Mouse (Mus musculus): ENCODE results near the gene Mcts2. TPM values are rescaled to one million over a fixed set of nuclear protein-coding genes. Genes with fewer than 3 reads are reported as not detected.

Mcts2 gene
- polyA plus RNA-seq, 1 experiment from 2014 or later, result 39.4 TPM

- Histone ChIP-seq H3K36me3 (peaks cover 27% of the 10 kb centered on the region), H3K9me3 (no peaks in the 10 kb centered on the region), H3K27me3 (no peaks in the 10 kb centered on the region), H3K4me1 (replicated peaks) (peaks cover 36% of the 10 kb centered on the region), H3K4me2 (no peak overlapping the region), H3K9ac (no peak overlapping the region), H3K4me3 (no peak overlapping the region), H3K27ac (no peak overlapping the region)
- 91% methylated on average over 5 of the region's 5 CpGs for WGBS
- ATAC-seq (ENCODE audit: low FRiP score), result no peak
Measured at GRCm38 (mm10) chr2:152709066-152709465, 22.2 kb downstream of the Mcts2 start.

- Histone ChIP-seq H3K9me3 (no peaks in the 10 kb centered on the region), H3K36me3 (no peaks in the 10 kb centered on the region; the same call in 1 of the 2 replicates), H3K4me3 (no peak overlapping the region), H3K4me2 (no peak overlapping the region), H3K4me1 (replicated peaks) (peaks cover 24% of the 10 kb centered on the region), H3K27ac (peak overlapping the region; percentile 70), H3K27me3 (no peaks in the 10 kb centered on the region), H3K9ac (no peak overlapping the region)
- ATAC-seq (ENCODE audit: low FRiP score), result no peak
- WGBS, result 51% methylated on average over 6 of the region's 6 CpGs
Measured at GRCm38 (mm10) chr2:152716241-152716772, 29.5 kb downstream of the Mcts2 start.

GRCm38 (mm10) chr2:152717652-152718051 is 30.8 kb downstream of the Mcts2 start:
- Histone ChIP-seq H3K36me3 (no peaks in the 10 kb centered on the region; the same call in 1 of the 2 replicates), H3K9ac (0 out of 2 replicates have a peak overlapping the region, but pooled peaks have one; percentile 6), H3K4me2 (no peak overlapping the region), H3K27me3 (no peaks in the 10 kb centered on the region), H3K27ac (peak overlapping the region; percentile 70), H3K4me1 (replicated peaks) (peaks cover 24% of the 10 kb centered on the region), H3K9me3 (no peaks in the 10 kb centered on the region), H3K4me3 (no peak overlapping the region)
- WGBS, result 25% methylated on average over 11 of the region's 11 CpGs
- no peak for ATAC-seq (ENCODE audit: low FRiP score)

GRCm38 (mm10) chr2:152718076-152718475 is 31.2 kb downstream of the Mcts2 start:
- Histone ChIP-seq H3K4me3 (no peak overlapping the region), H3K36me3 (no peaks in the 10 kb centered on the region; the same call in 1 of the 2 replicates), H3K27me3 (no peaks in the 10 kb centered on the region), H3K4me1 (replicated peaks) (peaks cover 24% of the 10 kb centered on the region), H3K9me3 (no peaks in the 10 kb centered on the region), H3K27ac (peak overlapping the region; percentile 70), H3K9ac (0 out of 2 replicates have a peak overlapping the region, but pooled peaks have one; percentile 6), H3K4me2 (no peak overlapping the region)
- ATAC-seq (ENCODE audit: low FRiP score), result peak; percentile 88
- WGBS, result 17% methylated on average over 6 of the region's 6 CpGs

GRCm38 (mm10) chr2:152723651-152724331 is 37.0 kb downstream of the Mcts2 start:
- H3K27ac ChIP-seq, result peak overlapping the region; percentile 55; the same call in 1 of the 2 replicates
- H3K4me1 ChIP-seq (replicated peaks), result peaks cover 31% of the 10 kb centered on the region
- H3K36me3 ChIP-seq, result no peaks in the 10 kb centered on the region
- H3K4me2 ChIP-seq, result peak overlapping the region; percentile 54
- H3K9ac ChIP-seq, result peak overlapping the region; percentile 70
- peak overlapping the region; percentile 35 for H3K4me3 ChIP-seq
- ATAC-seq (ENCODE audit: low FRiP score), result peak; percentile 71
- no peaks in the 10 kb centered on the region for H3K9me3 ChIP-seq
- 2% methylated on average over 36 of the region's 37 CpGs for WGBS
- no peaks in the 10 kb centered on the region for H3K27me3 ChIP-seq

- Histone ChIP-seq H3K36me3 (no peaks in the 10 kb centered on the region), H3K4me3 (peak overlapping the region; percentile 35; the same call in 1 of the 2 replicates), H3K27me3 (no peaks in the 10 kb centered on the region), H3K4me2 (peak overlapping the region; percentile 54), H3K9me3 (no peaks in the 10 kb centered on the region), H3K9ac (peak overlapping the region; percentile 70), H3K4me1 (replicated peaks) (peaks cover 32% of the 10 kb centered on the region), H3K27ac (0 out of 2 replicates have a peak overlapping the region, but pooled peaks have one; percentile 55)
- no peak for ATAC-seq (ENCODE audit: low FRiP score)
- 66% methylated on average over 3 of the region's 3 CpGs for WGBS
Measured at GRCm38 (mm10) chr2:152724332-152724723, 37.5 kb downstream of the Mcts2 start.

GRCm38 (mm10) chr2:152725178-152725750 is 38.4 kb downstream of the Mcts2 start:
- no peak overlapping the region for H3K27ac ChIP-seq
- 51% methylated on average over 15 of the region's 15 CpGs for WGBS

GRCm38 (mm10) chr2:152726213-152726612 is 39.4 kb downstream of the Mcts2 start:
- H3K9ac ChIP-seq, result no peak overlapping the region
- no peaks in the 10 kb centered on the region for H3K27me3 ChIP-seq
- ATAC-seq (ENCODE audit: low FRiP score), result no peak
- H3K9me3 ChIP-seq, result no peaks in the 10 kb centered on the region
- H3K4me3 ChIP-seq, result no peak overlapping the region
- H3K27ac ChIP-seq, result no peak overlapping the region
- WGBS, result 90% methylated on average over 6 of the region's 6 CpGs
- H3K4me2 ChIP-seq, result no peak overlapping the region
- H3K36me3 ChIP-seq, result no peaks in the 10 kb centered on the region
- H3K4me1 ChIP-seq (replicated peaks), result peaks cover 40% of the 10 kb centered on the region

More at GRCm38 (mm10) chr2:152725178-152725750, 38.4 kb downstream of the Mcts2 start:
- Histone ChIP-seq H3K4me1 (replicated peaks) (peaks cover 40% of the 10 kb centered on the region), H3K4me3 (no peak overlapping the region), H3K4me2 (no peak overlapping the region), H3K36me3 (no peaks in the 10 kb centered on the region), H3K9me3 (no peaks in the 10 kb centered on the region), H3K9ac (no peak overlapping the region), H3K27me3 (no peaks in the 10 kb centered on the region)
- ATAC-seq (ENCODE audit: low FRiP score), result no peak

GRCm38 (mm10) chr2:152726751-152727335 is 40.0 kb downstream of the Mcts2 start:
- WGBS, result 74% methylated on average over 6 of the region's 6 CpGs
- Histone ChIP-seq H3K4me1 (replicated peaks) (peaks cover 40% of the 10 kb centered on the region), H3K4me3 (no peak overlapping the region), H3K9me3 (no peaks in the 10 kb centered on the region), H3K9ac (no peak overlapping the region; the same call in 1 of the 2 replicates), H3K4me2 (no peak overlapping the region), H3K27me3 (no peaks in the 10 kb centered on the region), H3K36me3 (no peaks in the 10 kb centered on the region), H3K27ac (peak overlapping the region; percentile 67; the same call in 1 of the 2 replicates)
- no peak for ATAC-seq (ENCODE audit: low FRiP score)

- H3K36me3 ChIP-seq, result no peaks in the 10 kb centered on the region
- ATAC-seq (ENCODE audit: low FRiP score), result no peak
- H3K27ac ChIP-seq, result peak overlapping the region; percentile 67
- H3K9me3 ChIP-seq, result no peaks in the 10 kb centered on the region
- H3K4me2 ChIP-seq, result no peak overlapping the region
- no peaks in the 10 kb centered on the region for H3K27me3 ChIP-seq
- H3K9ac ChIP-seq, result peak overlapping the region; percentile 26; the same call in 1 of the 2 replicates
- H3K4me3 ChIP-seq, result no peak overlapping the region
- WGBS, result 79% methylated on average over 14 of the region's 14 CpGs
- peaks cover 40% of the 10 kb centered on the region for H3K4me1 ChIP-seq (replicated peaks)
Measured at GRCm38 (mm10) chr2:152727795-152728510, 41.1 kb downstream of the Mcts2 start.

GRCm38 (mm10) chr2:152728594-152728993 is 41.8 kb downstream of the Mcts2 start:
- Histone ChIP-seq H3K4me2 (no peak overlapping the region), H3K4me1 (replicated peaks) (peaks cover 38% of the 10 kb centered on the region), H3K27ac (peak overlapping the region; percentile 67; the same call in 1 of the 2 replicates), H3K4me3 (no peak overlapping the region), H3K36me3 (no peaks in the 10 kb centered on the region), H3K27me3 (no peaks in the 10 kb centered on the region), H3K9ac (no peak overlapping the region), H3K9me3 (no peaks in the 10 kb centered on the region)
- no peak for ATAC-seq (ENCODE audit: low FRiP score)
- WGBS, result 83% methylated on average over 7 of the region's 7 CpGs
